Mouse (Mus musculus) B cell, adult 62 days (primary cell): ENCODE data around the gene Irak2. TPM values are rescaled to one million over a fixed set of nuclear protein-coding genes. Genes with fewer than 3 reads are reported as not detected.

Experiments used
- total RNA-seq: library from RNA; stranded (reverse); gene quantifications from 4 replicates; pipeline ENCODE4 v1.2.4, GENCODE M21; 2023

Gene Irak2
- total RNA-seq, result 159 to 180 TPM (median 169 TPM) in 4 replicates

DNA sequence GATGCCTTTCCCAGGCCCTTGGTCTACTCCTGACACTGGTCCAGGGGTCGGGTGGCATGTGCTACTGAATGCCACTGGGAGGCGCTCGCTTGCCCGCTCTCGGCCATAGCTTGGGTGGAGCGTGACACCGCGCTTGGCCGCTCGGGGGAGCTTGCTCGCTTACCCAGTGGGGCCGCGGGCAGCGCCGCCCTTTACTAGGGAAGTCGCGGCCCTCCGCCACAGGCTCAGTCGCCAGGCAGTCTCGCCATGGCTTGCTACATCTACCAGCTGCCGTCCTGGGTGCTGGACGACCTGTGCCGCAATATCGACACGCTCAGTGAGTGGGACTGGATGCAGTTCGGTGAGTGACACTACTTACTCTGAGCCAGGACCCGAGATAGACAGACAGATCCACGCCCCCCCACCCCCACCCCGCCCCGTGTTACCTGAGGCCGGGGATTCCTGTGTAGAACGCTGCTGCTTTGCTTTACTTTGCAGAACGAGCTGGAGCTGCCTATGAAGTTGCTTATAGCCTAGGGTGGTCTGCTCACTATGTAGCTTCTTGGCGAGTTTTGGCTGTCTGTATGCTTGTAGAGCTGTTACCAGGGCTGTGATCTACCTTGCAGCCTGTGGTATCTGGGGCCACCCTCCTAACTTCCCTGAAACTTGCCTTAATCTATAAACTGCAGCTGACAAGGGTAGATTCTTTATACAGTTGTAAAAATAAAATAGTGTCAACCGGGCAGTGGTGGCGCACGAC, at the start of gene Irak2:
Gene Irak2, plus strand, starts transcription at position 166 of the 739 bp plus-strand sequence.

DNA sequence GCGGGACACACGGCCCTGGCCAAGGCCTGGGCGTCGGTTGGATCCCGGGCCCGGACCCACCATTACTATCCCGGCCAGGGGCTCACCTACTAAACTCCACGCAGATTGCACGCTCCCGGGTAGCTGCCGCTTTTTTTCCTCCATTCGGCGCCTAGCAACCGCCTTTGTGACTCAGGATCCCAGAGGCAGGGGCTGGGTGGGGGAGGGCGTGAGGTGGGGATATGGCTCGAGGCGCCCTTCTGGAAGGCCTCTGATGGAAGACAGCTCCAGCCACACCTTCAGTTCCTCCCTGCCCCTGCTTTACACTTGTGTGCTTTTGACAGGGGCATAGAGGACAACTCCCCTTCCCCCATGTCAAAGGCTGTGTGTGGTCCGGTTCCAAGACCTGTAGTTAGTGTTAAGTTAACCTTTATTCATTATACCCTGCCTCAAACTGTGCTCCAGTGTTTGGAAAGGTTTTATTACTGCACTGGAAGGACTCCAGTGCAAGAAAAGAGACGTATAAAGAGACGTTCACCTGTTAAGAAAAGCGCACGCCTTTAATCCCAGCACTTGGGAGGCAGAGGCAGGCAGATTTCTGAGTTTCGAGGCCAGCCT, 37.6 kb upstream of the Irak2 start, which contains the start of gene Fancd2os:
Gene Fancd2os, minus strand, starts transcription at position 173 of the 597 bp plus-strand sequence.

DNA sequence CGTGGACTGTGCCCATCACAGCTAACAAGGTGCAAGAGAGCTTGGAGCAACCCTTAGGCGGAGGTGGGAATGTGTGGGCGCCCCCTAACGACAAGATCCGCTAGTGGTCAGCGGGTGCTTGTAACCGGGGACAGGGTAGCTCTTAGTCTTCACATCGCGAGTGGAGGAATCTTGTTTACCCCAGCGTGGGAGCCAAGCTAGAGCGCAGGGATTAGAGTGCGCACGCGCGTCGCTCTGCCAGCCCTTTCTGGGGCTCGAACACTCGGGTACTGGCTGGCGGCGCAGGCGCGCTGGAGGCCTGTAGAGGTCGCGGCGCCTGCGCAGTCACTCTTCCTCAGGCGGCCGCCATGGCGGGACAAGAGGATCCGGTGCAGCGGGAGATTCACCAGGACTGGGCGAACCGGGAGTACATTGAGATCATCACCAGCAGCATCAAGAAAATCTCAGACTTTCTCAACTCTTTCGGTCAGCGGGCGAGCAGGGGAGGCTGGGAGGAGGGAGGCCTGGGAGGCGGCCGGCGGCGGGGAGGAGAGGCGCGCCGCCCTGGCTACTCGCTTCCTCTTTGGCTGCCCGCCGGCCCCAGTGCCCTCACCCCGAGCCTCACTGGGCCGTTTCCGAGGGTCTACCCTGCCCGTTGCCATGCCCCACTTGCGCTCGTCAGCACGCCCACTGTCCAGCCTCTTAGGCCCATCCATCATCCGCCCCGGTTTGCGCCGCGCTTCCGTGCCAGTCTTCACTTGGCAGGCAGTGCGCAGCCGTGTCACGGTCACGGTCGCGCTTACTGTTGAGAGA, 33.6 kb upstream of the Irak2 start, which contains the start of gene Brk1:
Gene Brk1, plus strand, starts transcription at position 341 of the 792 bp plus-strand sequence.

DNA sequence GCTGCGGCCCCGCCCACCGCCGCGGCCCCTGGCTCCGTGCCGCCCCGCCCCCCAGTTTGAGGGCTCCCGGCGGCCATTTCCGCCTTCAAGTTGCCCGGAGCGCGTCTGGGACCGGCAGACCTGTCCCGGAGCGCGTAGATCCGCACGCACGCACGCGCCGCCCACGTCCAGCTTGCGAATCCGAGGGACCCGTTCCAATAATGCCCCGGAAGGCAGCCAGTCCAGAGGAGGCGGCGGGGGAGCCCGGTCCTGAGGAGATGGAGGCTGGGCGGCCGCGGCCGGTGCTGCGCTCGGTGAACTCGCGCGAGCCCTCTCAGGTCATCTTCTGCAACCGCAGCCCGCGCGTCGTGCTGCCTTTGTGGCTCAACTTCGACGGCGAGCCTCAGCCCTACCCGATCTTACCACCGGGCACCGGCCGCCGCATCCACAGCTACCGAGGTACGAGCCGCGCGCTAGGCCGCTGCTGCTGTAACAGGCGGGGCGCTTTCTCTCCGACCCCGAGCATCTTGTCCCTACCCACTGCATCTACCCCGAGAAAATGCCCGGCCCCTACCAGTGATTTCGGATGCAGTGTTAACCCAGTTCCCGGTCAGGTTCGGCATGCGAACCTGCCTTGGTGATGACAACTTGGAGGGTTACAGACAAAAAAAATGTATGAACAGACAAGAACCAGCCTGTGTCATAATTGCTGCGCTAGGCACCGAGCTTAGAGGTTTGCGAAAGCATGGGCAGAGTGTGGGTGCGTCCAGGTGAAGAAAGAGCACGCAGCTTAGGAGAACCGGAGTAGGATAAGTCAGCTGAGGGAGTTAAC, 14.1 kb upstream of the Irak2 start, which contains the start of gene Vhl:
Gene Vhl, plus strand, starts transcription at position 19 of the 811 bp plus-strand sequence.

GRCm38 (mm10) chr6:113696582-113697221, 58.4 kb downstream of the Irak2 start, which contains the start of gene Tatdn2:
Tatdn2 (plus strand) TSS chr6:113697050.

GRCm38 (mm10) chr6:113719878-113720277, 81.6 kb downstream of the Irak2 start, which contains the start of gene Ghrl:
Ghrl (minus strand) TSS chr6:113719880.

GRCm38 (mm10) chr6:113740236-113741217, 102.3 kb downstream of the Irak2 start, which contains the start of gene Sec13:
Sec13 (minus strand) TSS chr6:113740743.

Other genes starting within 250 kb of the Irak2 start
- gene Ttll3, start 249.2 kb upstream of the Irak2 start, total RNA-seq, result 32.4 to 41.0 TPM (median 37.4 TPM) in 4 replicates
- 10.5 to 20.9 TPM (median 13.6 TPM) in 4 replicates for gene Rpusd3, start 219.1 kb upstream of the Irak2 start, total RNA-seq
- not detected in 4 replicates for gene Cidec, start 202.7 kb upstream of the Irak2 start, total RNA-seq
- gene Jagn1, start 195.9 kb upstream of the Irak2 start, total RNA-seq, result 16.2 to 23.5 TPM (median 20.8 TPM) in 4 replicates
- not detected in 4 replicates for gene Il17re, start 180.0 kb upstream of the Irak2 start, total RNA-seq
- not detected in 4 replicates for gene Il17rc, start 167.0 kb upstream of the Irak2 start, total RNA-seq
- gene Creld1, start 155.2 kb upstream of the Irak2 start, total RNA-seq, result 15.5 to 21.0 TPM (median 16.6 TPM) in 4 replicates
- 0.33 to 0.53 TPM (median 0.41 TPM) in 4 replicates for gene Prrt3, start 136.5 kb upstream of the Irak2 start, total RNA-seq
- gene Emc3, start 106.8 kb upstream of the Irak2 start, total RNA-seq, result 78.1 to 83.8 TPM (median 81.8 TPM) in 4 replicates
- gene Fancd2, start 106.8 kb upstream of the Irak2 start, total RNA-seq, result 1.5 to 3.8 TPM (median 2.6 TPM) in 4 replicates
- gene Fancd2os, start 37.8 kb upstream of the Irak2 start, total RNA-seq, result not detected in 4 replicates
- gene Brk1, start 33.7 kb upstream of the Irak2 start, total RNA-seq, result 109 to 116 TPM (median 111 TPM) in 4 replicates
- 26.1 to 34.3 TPM (median 32.7 TPM) in 4 replicates for gene Vhl, start 14.5 kb upstream of the Irak2 start, total RNA-seq
- gene Tatdn2, start 58.6 kb downstream of the Irak2 start, total RNA-seq, result 211 to 234 TPM (median 215 TPM) in 4 replicates
- 2.9 to 3.5 TPM (median 3.2 TPM) in 4 replicates for gene Ghrl, start 81.4 kb downstream of the Irak2 start, total RNA-seq
- gene Sec13, start 102.3 kb downstream of the Irak2 start, total RNA-seq, result 98.1 to 109 TPM (median 101 TPM) in 4 replicates